14 mouse cellular contexts compared by ENCODE assay signal in genomic region chr15:94248386-94248785, GRCm38 (mm10).
DNase-seq lines count a peak whose midpoint lies in the region; ATAC-seq and TF ChIP-seq lines count a peak whose summit lies in the region.
"Had no signal": no experiment of that assay in that cellular context is flagged by ENCODE, and none has a peak within 500 bp of the region (broad histone marks: within the 10 kb centered on the region; RNA-seq: fewer than 3 reads in every experiment).

No protein-coding gene starts in this region.

- no peaks in the 10 kb centered on the region for H3K36me3 ChIP-seq in kidney, embryonic 16.5 days (ENCODE audit: insufficient read depth, low read length)
- H3K36me3 ChIP-seq in embryonic facial prominence, embryonic 10.5 days (replicated peaks), result no peaks in the 10 kb centered on the region
- H3K36me3 ChIP-seq in liver, postnatal 0 days (replicated peaks; ENCODE audit: insufficient read depth, low read length), result no peaks in the 10 kb centered on the region
- H3K36me3 ChIP-seq: liver, embryonic 12.5 days; neural tube, embryonic 13.5 days had no signal

- H3K4me2 ChIP-seq in kidney, embryonic 16.5 days (replicated peaks; ENCODE audit: low read depth, low read length), result no peak overlapping the region
- H3K4me2 ChIP-seq in liver, postnatal 0 days (ENCODE audit: low read depth, low read length), result no peak overlapping the region
- H3K4me2 ChIP-seq: liver, embryonic 12.5 days; neural tube, embryonic 13.5 days had no signal

- no peak for DNase-seq in kidney, adult 18-20 months
- peak; percentile 9 for DNase-seq in embryonic facial prominence, embryonic 10.5 days (ENCODE audit: low spot score)
- DNase-seq in gastrocnemius, postnatal 36 days, result peak; percentile 18 to 31
- DNase-seq in heart, postnatal 14 days, result peak; percentile 71
- DNase-seq in liver, postnatal 0 days, result no peak
- DNase-seq in adipocyte (ENCODE audit: low spot score), result no peak
- no peak for DNase-seq in left cerebral cortex, postnatal 14 days (ENCODE audit: low spot score in 2 of 2)
- DNase-seq: cerebellum, adult 9-11 months; midbrain, embryonic 14.5 days had no signal

- TF ChIP-seq CTCF in liver, postnatal 0 days (IDR thresholded peaks at IDR 0.05; ENCODE audit: low read depth), result no peak

- H3K4me3 ChIP-seq in kidney, embryonic 16.5 days (ENCODE audit: low read length), result no peak overlapping the region
- H3K4me3 ChIP-seq in embryonic facial prominence, embryonic 10.5 days, result no peak overlapping the region
- no peak overlapping the region for H3K4me3 ChIP-seq in liver, postnatal 0 days (ENCODE audit: low read depth, low read length)
- H3K4me3 ChIP-seq: left cerebral cortex, adult 2 months; liver, embryonic 12.5 days; neural tube, embryonic 13.5 days had no signal

- no peak for TF ChIP-seq EP300 in liver, postnatal 0 days (IDR thresholded peaks at IDR 0.05; ENCODE audit: low read depth)

- no peaks in the 10 kb centered on the region for H3K27me3 ChIP-seq in kidney, embryonic 16.5 days (ENCODE audit: insufficient read depth, low read length)
- no peaks in the 10 kb centered on the region for H3K27me3 ChIP-seq in embryonic facial prominence, embryonic 10.5 days (replicated peaks; ENCODE audit: low read depth, poor library complexity, severe bottlenecking)
- no peaks in the 10 kb centered on the region for H3K27me3 ChIP-seq in liver, postnatal 0 days (ENCODE audit: insufficient read depth, low read length)
- H3K27me3 ChIP-seq: CH12.LX; liver, embryonic 12.5 days; neural tube, embryonic 13.5 days had no signal

- intact Hi-C loops in gastrocnemius, postnatal 36 days (cut with DNase I), result no loop called here
- intact Hi-C loops in heart, postnatal 14 days (cut with DNase I), result no loop called here
- intact Hi-C loops in left cerebral cortex, postnatal 14 days (cut with DNase I), result no loop called here

- peak overlapping the region; percentile 58; the same call in 1 of the 2 replicates for H3K27ac ChIP-seq in kidney, embryonic 16.5 days (ENCODE audit: low read length)
- no peak overlapping the region for H3K27ac ChIP-seq in embryonic facial prominence, embryonic 10.5 days (replicated peaks)
- no peak overlapping the region for H3K27ac ChIP-seq in liver, postnatal 0 days (ENCODE audit: low read depth)
- H3K27ac ChIP-seq: left cerebral cortex, adult 2 months; liver, embryonic 12.5 days; neural tube, embryonic 13.5 days had no signal

- no peaks in the 10 kb centered on the region for H3K9me3 ChIP-seq in kidney, embryonic 16.5 days (ENCODE audit: low read length)
- no peaks in the 10 kb centered on the region for H3K9me3 ChIP-seq in embryonic facial prominence, embryonic 10.5 days
- H3K9me3 ChIP-seq in liver, postnatal 0 days (ENCODE audit: low read length), result no peaks in the 10 kb centered on the region
- H3K9me3 ChIP-seq: liver, embryonic 12.5 days; neural tube, embryonic 13.5 days had no signal

- peak; percentile 76; the same call in 1 of the 2 replicates for ATAC-seq in kidney, embryonic 16.5 days (ENCODE audit: low FRiP score, low TSS enrichment)
- ATAC-seq in liver, postnatal 0 days, result no peak
- ATAC-seq: liver, embryonic 12.5 days had no signal

- WGBS in kidney, embryonic 16.5 days, result 50% methylated on average over 6 of the region's 6 CpGs
- 52% methylated on average over 6 of the region's 6 CpGs for WGBS in embryonic facial prominence, embryonic 10.5 days
- 75% methylated on average over 6 of the region's 6 CpGs for WGBS in liver, postnatal 0 days (ENCODE audit: insufficient replicate concordance)

- peaks cover 4% of the 10 kb centered on the region; the same call in 1 of the 2 replicates for H3K4me1 ChIP-seq in kidney, embryonic 16.5 days (ENCODE audit: insufficient read depth, low read length)
- peaks cover 9% of the 10 kb centered on the region for H3K4me1 ChIP-seq in embryonic facial prominence, embryonic 10.5 days
- H3K4me1 ChIP-seq in liver, postnatal 0 days (ENCODE audit: insufficient read depth), result no peaks in the 10 kb centered on the region
- H3K4me1 ChIP-seq: liver, embryonic 12.5 days; neural tube, embryonic 13.5 days had no signal

- no peak overlapping the region for H3K9ac ChIP-seq in kidney, embryonic 16.5 days (replicated peaks; ENCODE audit: low read length)
- no peak overlapping the region for H3K9ac ChIP-seq in liver, postnatal 0 days (replicated peaks)
- H3K9ac ChIP-seq: liver, embryonic 12.5 days; neural tube, embryonic 13.5 days had no signal

Comparison
In these comparisons a context has a peak if more than half of its experiments do, and no peak if none do; other contexts are left out.
1. DNase-seq: peak in embryonic facial prominence, embryonic 10.5 days (single experiment), gastrocnemius, postnatal 36 days (2 of 2) and heart, postnatal 14 days (2 of 2); none in kidney, adult 18-20 months (single experiment), liver, postnatal 0 days (single experiment), adipocyte (single experiment) and left cerebral cortex, postnatal 14 days (0 of 2).